Mouse (Mus musculus): ENCODE data around the gene Sbno2.

DNA sequence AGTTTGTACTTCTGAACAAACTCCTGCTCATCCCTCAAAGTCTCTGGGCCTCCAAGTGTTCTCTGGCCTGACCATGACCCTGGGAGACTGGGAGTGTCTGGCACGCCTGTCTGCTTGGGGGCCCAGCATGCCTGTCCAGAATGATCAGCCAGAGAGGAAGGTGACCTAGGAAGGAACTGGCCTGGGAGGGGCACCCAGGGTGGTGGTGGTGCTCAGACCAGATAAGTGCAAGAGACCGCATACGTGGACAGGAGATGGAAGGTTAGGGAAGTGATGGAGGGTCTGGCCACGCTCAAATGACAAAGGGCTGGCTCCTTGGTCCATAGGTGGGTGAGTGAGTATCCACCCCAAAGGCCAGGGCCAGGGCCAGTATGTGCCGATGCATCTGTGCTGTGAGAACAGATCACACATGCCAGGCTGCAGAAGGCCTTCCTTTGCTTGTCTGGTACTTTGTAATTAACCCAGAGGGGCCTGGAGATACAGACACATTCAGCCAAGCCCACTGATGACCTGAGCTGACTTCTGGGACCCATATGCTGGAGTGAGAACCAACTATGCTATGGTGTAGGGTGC, 41.9 kb upstream of the Sbno2 start:
- TF ChIP-seq CTCF (IDR thresholded peaks at IDR 0.05; ENCODE audit: low read depth) (no peak), EP300 (optimal IDR thresholded peaks at IDR 0.05) (no peak)

Measured in stomach, postnatal 0 days (tissue).